Mouse (Mus musculus) gastrocnemius, postnatal 14 days (tissue): ENCODE measurements at regions not wholly inside any gene's neighbourhood (a gene's known extent, or its start where the extent isn't known, plus 50 kb on each side); places are given as distances from the start of the nearest gene placed in this dataset.

Source experiments
- DNase-seq: peaks from one replicate; pipeline ENCODE4 v3.0.0; 2021; ENCODE audit warnings: mixed read lengths
- intact Hi-C: fragments of 180-260 bp; cut with DNase I; formaldehyde crosslinking; loops from one replicate; pipeline ENCODE4 v1.15.1; 2025; ENCODE audit warnings: low total_unique reads

DNA sequence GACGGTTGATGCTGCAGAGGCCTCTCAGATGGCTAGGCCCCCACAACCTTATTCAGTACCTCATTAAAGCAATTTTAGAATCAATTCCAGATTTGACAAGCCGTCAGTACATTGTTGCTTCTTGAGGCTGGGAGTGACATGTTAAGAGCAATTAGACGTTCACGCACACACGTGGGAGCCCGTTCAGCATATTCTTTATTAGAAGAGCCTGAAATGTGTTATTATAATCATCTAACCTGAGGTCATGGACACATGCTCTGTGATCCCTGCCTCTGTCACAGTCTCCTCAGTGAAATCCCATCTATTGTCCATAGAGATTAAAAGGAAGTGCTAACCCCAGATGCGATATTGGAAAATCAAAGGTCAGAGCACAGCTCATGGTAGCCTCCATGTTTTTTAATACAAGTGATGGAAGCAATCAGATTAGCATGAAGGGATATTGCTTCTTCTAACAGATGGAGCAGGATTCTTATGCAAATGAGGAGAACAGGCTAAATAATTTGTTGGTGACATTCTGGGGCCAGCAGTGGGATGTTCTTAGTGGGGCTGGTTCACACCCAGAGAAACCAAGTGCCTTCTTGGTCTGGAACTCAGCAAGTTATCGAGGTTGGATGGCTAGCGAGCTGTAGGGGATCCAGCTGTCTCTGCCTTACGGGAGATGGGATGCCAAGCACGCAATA, 166.8 kb upstream of the Cxcr4 start:
- intact Hi-C loops, result no loop called here
- DNase-seq, result no peak

DNA sequence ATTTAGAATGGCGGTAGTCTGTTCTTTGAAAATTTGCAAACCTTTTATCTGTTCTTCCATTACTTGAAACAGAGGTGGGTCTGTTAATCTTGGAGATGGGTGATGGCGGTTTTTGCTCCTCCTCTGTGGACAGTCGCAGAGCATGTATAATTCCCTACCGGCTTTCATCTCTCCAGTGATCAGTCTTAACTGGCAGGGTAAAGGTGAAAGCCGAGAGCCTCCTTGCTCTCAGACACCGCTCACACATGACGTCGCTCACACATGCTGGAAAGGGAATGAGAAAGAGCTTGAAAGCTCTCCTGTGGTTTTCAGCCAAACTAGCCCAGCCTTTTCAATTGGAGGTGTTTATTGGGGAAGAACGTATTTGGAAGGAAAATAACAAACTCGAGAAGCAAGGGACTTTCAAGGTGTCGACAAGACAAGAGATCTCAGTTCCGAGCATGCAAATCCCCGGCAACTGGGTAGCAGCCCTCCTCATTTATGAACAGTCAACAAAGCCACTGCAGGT, 166.3 kb upstream of the Cxcr4 start:
- intact Hi-C loops, result no loop called here

DNA sequence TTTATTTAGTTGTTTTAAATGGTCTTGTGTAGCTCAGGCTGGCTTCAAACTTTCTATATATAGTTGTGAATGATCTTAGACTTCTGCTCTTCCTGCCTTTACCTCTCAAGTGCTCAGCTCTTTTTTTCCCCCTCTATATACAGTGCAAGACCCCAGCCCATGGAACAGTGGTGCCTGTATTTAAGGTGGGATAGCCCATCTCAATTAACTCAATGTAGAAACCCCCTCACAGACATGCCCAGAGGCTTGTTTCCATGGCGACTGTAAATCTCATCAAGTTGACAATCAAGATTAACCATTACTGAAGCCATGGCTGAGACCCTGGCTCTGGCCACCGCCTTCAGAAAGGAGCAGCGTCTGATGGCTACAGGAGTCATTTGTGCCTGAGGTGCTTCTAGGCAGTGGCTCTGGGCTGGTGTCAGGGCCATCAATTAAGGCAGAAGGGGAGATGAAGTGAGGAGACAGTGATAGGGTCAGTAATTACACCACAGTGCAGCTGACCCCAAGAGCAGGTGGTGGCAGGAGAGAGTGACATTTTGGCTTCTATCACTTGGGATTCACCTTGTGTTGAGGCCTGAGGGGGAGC, 161.4 kb upstream of the Cxcr4 start:
- DNase-seq, result no peak
- intact Hi-C loops, result no loop called here

More for the DNA sequence above, 166.3 kb upstream of the Cxcr4 start:
- no peak for DNase-seq

DNA sequence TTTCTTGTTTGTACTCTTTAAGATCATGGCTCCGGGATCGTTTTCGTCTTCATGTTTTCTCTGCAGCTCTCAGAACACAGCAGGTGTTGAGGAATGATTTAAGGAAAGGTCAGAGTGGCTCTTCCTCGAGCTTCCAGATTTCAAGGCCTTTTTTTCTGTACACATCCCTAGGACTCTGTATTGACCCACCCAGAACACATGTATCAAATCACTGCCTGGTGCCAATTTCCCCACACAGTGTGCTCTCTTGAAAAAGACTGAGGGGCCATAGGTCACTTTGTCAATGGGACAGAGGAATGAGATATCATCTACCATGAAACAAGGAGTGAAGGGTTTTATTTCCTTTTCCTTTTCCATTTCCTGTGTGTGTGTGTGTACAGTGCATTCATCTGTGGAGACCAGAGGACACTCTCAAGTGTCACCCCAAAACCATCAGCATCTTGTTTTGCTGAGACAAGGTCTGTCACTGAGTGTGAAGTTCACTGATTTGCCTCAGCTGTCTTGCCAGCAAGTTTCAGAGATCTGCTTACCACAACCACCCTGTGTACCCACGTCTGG, 157.4 kb upstream of the Cxcr4 start:
- intact Hi-C loops, result no loop called here
- no peak for DNase-seq

DNA sequence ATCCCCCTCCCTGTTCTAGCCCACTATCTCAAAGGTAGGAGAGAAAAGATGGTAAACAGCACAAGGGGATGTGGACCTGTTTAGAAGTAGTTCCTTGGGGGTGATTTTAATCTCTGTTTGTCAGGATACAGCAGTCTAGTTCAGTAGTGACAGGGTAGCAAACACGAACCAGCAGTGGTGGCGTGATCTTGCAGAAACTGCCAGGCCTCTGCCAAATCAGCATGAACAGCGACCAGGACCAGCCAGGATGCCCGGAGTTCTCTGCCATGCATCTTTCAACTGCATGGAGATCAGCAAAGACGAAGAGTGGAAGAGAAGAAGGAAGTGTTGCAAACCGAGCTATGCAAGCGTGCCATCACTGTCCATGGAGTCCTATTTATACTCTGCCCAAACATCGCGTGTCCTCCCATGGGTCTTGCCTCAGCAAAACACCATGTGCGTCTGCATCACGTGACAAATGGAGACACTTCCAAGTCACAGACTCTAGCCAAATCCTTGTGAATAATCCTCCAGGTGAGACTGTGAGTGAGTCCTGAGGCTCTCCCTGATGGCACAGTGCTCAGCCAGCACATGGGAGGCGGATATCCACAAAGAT, 155.2 kb upstream of the Cxcr4 start:
- intact Hi-C loops, result no loop called here
- DNase-seq, result no peak

DNA sequence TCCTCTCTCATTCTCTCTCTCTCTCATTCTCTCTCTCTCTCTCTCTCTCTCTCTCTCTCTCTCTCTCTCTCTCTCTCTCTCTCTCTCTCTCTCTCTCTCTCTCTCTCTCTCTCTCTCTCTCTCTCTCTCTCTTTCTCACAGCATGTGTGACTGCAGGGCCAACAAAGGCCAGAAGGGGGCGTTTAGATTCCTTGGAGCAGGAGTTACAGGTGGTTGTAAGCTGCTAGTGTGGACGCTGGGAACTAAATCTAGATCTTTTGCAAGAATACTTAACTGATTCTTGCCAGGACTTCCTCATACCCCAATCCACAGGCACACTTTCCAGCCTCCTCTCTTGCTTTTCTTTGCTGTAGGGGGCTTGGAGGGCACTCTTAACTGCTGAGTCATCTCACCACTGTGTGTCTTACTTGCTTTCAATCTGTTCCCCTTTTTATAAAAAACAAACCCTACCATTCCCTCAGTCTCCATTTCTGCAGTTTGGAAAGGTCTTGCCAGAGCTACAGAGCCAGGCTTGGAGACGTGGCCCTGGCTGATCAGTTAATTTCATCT, 154.4 kb upstream of the Cxcr4 start:
- intact Hi-C loops, result no loop called here

DNA sequence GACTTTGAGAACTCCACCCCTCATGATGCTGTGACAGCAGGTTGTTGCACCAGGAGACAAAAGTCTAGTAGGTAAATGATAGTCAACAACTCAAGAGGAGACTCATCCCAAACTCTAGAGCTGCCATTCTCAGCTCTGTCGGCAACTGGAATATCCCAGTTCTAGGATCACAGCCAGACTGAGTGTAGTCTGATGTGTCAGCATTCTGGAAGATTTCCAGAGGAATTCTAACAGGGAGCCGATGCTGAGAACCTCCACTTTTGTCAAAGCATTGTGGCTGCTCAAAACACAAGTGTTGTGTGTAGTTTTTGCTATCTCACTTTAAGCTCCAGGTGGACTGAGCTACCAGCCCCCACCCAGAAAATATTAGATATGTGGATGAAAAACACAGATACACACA, 148.5 kb upstream of the Cxcr4 start:
- DNase-seq, result no peak
- intact Hi-C loops, result no loop called here

More for the DNA sequence above, 154.4 kb upstream of the Cxcr4 start:
- no peak for DNase-seq

DNA sequence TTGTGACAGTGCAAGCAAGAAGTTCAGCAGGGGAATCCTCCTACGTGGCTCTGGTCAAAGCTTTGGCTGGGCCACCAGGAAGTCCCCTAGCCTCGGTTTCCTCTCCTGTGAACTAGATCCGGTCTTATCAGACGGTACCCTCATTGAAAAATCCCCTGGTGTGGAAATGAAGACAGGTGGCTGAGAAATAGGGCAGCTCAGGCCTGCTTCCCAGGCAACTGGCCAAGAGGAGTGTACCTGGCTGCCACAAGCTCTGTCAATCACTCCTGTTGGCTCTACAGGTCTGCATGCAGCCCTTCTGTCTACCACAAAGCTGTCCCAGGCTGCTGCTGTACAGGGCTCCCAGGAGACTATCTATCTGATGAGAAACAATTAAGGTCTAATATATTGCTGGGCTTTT, 146.1 kb upstream of the Cxcr4 start:
- intact Hi-C loops, result no loop called here
- no peak for DNase-seq

DNA sequence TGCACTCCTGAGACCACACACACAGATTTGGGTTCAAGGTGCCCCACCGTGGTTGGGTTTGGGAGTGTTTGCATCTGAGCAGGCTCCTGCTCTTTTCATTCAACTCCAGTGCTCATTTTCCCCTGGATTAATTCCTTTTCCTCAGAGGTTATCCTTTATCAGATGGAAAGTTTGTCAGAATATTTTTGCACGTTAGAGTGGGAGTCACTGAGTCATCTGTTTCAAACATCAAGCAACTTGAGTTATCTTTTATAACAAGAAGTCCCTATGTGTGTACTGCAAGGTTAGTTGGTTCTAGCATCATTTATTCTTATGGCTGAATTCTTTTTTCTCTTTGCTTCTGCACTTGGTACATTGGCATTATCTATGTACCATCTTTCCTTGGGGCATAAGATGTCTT, 142.8 kb upstream of the Cxcr4 start:
- intact Hi-C loops, result no loop called here
- no peak for DNase-seq

DNA sequence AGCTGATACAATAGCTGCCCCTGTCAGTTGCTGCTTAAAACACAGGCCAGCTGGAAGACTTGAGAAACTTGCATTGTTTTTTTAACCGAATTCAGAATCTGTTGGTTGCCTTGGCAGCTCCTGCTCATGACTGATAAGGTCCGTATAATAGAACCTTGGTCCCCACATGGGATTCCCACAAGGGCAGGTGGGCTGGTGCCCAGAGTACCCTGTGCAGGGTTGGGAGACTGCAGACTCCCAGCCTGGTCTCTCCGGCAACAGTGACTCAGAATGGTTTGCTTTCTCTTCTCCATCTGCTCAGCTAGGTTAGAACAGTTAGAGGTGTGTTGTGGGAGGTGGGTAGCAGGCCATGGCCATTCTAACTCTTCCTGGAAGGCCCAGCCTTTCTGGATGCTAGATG, 139.4 kb upstream of the Cxcr4 start:
- no peak for DNase-seq
- intact Hi-C loops, result no loop called here

DNA sequence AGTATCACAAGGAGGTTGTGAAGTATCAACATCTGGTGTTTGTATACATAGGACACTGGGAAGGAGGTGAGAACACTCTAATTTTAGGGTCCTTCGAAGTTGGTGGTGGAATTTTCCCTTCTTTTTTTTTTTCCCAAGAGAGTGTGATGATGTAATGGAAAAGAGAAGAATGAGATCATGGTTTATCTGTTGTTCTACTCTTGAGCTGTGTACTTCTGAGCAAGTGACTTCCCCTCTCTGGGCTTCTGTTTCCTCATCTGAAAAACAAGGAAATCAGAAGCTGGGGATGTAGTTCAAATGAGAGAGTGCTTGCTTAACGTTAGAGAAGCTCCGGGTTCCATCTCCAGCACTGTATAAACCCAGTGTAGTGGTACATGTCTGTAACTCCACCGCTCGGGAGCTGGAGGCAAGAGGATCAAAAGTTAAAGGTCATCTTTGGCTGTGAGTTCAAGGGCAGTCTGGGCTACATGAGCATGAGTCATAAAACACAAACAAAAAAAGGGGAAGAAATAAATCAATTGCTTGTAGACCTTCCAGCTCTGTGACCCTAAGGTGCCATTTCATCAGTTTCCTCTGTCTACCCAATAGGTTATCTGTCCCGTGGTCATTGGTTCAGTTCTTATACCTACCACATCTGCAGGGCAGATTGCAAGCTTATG, 132.5 kb upstream of the Cxcr4 start:
- intact Hi-C loops, result no loop called here
- no peak for DNase-seq

DNA sequence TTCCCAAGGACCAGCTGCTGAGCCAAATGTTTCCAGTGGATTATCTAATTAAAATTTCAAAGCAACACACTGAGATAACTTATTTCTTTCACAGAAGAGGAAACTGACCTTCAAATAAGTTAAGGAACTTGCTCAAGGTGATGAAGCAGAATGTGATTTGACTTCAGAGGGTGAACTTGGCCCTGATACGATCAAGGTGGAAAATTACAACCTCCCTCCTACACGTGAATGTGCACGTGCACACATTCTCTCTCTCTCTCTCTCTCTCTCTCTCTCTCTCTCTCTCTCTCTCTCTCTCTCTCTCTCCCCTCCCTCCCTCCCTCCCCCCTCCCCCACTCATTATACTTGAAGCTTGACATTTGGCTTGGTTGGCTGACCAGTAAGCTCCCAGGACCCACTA, 131.8 kb upstream of the Cxcr4 start:
- DNase-seq, result no peak
- intact Hi-C loops, result no loop called here

DNA sequence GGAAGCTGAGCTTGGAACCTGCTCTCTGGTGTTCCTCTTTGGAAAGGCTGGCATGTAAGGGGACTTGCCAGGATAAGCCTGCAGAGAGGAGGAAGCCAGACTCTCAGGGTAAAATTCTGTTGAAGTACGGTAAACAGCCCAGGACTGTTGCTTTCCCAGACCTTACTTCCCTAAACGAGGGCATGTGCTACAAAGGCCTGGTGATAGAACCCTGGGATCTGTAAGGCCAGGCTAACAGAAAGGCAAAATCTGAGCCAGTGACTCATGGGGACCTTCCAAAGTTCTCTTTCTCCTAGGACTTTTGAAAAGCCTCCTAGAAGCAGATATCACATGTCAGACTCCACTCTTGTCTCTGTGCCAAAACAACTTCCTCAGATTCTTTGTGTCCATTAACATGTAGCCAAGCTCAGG, 130.0 kb upstream of the Cxcr4 start:
- intact Hi-C loops, result no loop called here
- no peak for DNase-seq

DNA sequence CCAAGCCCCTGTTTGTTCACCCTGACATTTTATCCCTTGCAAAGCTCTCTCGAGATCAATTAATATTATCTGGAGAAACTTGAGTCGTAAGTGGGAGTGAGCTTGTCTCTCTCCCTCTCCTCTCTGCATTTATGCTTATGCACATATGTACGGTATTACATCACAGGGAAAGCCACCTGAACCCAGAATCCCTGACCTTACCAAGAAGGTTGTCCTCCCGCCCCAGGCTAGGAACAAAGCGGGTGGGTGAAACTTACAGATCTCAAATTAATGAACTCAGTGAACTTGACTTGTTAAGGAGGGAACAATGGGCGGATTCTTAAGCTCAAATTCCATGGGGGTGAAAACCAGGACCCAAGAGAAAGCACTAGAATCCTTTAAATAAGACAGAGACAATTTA, 122.8 kb upstream of the Cxcr4 start:
- DNase-seq, result no peak
- intact Hi-C loops, result no loop called here

DNA sequence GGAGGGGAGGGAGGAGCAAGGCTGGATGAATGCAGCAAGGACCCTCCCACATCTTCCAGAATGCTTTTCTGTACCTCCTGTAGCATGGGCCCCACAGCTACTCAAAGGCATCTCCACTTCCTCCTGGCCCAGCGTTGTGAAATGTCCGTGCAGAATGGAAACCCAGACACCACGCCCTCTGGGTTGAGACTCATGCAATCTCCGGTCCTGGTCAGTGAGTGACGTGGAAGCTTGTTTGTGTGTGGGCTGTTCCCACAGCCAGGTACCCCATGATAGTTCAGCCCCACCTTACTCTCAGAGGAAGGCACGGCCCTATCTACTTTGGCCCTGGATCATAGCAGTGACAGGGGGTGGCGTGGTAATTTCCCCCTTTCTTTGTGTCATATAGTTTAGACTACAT, 120.8 kb upstream of the Cxcr4 start:
- no peak for DNase-seq
- intact Hi-C loops, result no loop called here

DNA sequence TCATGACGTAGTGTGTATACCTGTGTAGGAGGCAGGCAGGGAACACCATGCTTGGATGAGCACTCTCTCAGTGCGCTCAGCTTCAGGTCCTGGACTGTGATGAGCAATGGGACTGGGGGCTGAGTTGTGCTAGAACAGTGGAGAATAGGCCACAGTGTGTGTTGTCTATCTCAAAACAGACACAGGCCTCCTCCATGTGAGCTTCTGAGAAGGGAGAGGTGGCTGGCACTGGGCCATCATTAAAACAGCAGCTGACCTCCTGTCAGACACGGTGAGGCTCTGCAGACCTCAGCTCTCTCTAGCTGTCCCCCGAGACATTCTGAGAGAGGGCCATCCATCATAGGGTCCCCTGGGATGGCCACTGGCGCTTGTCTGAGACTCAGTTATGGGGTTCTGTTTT, 119.0 kb upstream of the Cxcr4 start:
- intact Hi-C loops, result no loop called here
- no peak for DNase-seq

DNA sequence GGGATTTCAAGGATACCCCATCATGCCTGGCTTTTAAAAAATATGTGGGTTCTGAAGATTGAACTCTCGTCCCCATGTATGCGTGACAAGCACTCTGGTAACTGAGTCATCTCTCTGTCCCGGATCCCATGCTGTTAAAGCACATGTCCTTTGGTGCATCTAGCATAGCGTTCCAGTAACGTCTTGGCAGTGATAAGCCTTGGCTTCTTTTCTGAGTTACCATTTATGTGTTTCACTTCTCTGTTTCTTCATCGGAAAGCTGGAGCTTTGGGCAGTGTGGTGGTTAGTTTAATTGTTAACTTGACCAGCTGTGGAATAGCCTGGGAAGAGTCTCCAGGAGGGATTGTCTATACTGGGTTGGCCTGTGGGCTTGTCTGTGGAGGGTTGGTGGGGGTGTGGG, 115.7 kb upstream of the Cxcr4 start:
- intact Hi-C loops, result no loop called here

DNA sequence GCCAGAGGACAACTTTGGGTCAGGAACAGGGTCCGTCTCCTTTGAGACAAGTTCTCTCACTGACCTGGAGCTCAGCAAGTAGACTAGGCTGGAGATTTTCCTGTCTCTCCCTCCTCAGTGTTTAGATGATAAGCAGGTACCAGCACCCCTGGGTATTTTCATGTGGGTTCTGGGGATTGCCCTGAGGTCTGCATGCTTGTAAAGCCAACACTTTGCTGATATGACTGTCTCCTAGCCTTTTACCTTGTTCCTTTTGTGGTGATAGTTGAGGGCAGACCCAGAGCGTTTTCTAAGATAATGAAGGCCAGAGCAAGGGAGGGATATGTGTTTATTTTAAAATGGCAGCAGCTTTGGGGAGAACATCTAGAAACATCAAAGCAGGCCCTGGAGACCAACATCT, 114.1 kb upstream of the Cxcr4 start:
- no peak for DNase-seq
- intact Hi-C loops, result no loop called here

More for the DNA sequence above, 115.7 kb upstream of the Cxcr4 start:
- no peak for DNase-seq

DNA sequence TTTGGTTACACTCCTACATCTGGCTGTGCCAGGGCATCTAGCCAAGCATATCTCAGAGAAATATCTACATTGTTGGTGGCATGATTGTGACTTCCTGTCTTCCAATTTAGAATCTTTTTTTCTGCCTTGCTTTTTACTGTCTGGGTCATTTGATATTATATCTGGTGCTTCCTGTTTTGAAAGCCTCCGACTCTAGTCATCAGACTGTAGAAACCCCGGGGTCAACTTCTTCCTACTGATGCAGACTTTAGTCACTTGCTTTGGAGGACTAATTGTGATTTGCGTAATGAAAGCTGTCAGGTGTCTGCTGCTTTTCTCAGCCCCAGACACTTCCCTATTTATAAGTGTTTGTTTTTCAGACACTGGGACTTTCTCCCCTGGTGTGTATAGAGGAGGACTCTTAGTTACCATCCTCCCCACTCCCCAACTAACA, 113.0 kb upstream of the Cxcr4 start:
- DNase-seq, result no peak
- intact Hi-C loops, result no loop called here

DNA sequence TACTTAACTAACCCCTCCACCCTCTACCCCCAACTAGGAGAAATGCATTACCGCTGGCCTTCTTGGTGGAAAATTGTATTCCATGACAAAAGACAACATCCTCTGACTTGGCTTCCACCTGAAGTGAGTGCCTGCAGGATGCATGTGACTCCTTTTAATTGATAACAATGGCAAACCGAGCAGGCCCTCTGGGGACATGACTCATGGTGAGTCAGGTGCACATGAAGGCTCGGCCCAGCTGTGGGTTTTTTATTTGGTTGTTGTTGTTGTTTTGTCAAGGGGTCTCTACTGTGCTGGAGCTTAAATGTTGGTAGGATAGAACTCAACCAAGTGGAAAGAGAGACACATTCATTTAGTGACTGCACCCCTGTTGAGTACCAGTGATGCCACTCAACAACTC, 109.2 kb upstream of the Cxcr4 start:
- DNase-seq, result no peak
- intact Hi-C loops, result no loop called here
